Mouse (Mus musculus) heart, adult 2 months (tissue): ENCODE data around the gene Cib1. TPM values are rescaled to one million over a fixed set of nuclear protein-coding genes. Genes with fewer than 3 reads are reported as not detected.
A peak's percentile ranks its signal among the peaks of the same experiment; 100 is the strongest.

ENCODE experiments used
- DNase-seq, 2 experiments: peaks; one replicate each; pipeline ENCODE4 v3.0.0; 2021
- H3K27ac ChIP-seq: fragments of 200-600 bp; 2 replicates; pipeline ENCODE4 v1.8.1; 2022
- H3K27me3 ChIP-seq: fragments of 200-500 bp; 2 replicates; pipeline ENCODE4 v1.6.1; 2012; ENCODE audit warnings: mild to moderate bottlenecking, low read length, inconsistent platforms, mixed read lengths; ENCODE audit not compliant: control insufficient read depth, insufficient read depth
- H3K36me3 ChIP-seq: fragments of 200-500 bp; 2 replicates; pipeline ENCODE4 v1.6.1; 2012; ENCODE audit warnings: low read length, inconsistent platforms; ENCODE audit not compliant: control insufficient read depth, insufficient read depth
- H3K4me1 ChIP-seq: fragments of 200-500 bp; 2 replicates; pipeline ENCODE4 v1.6.1; 2011; ENCODE audit warnings: low read length; ENCODE audit not compliant: control insufficient read depth, insufficient read depth
- H3K4me3 ChIP-seq: fragments of 200-600 bp; 2 replicates; pipeline ENCODE4 v1.8.1; 2022
- H3K79me2 ChIP-seq: fragments of 200-500 bp; replicated peaks from 2 replicates; pipeline ENCODE4 v1.6.1; 2012; ENCODE audit warnings: mild to moderate bottlenecking, inconsistent platforms, low read length, moderate library complexity, mixed read lengths; ENCODE audit not compliant: control insufficient read depth, insufficient read depth
- H3K9ac ChIP-seq: fragments of 200-500 bp; 2 replicates; pipeline ENCODE4 v1.6.1; 2012; ENCODE audit warnings: low read depth, mild to moderate bottlenecking, control low read depth, inconsistent platforms, low read length, mixed read lengths
- CTCF ChIP-seq: fragments of 200-600 bp; IDR thresholded peaks from 2 replicates; pipeline ENCODE4 v1.8.1; 2022; ENCODE audit warnings: antibody characterized with exemption, mild to moderate bottlenecking, moderate library complexity
- EP300 ChIP-seq: fragments of 200-500 bp; IDR thresholded peaks from 2 replicates; pipeline ENCODE4 v1.6.1; 2011; ENCODE audit warnings: low read depth, low read length, control low read depth; ENCODE audit not compliant: insufficient read depth
- POLR2A ChIP-seq: fragments of 200-500 bp; IDR thresholded peaks from 2 replicates; pipeline ENCODE4 v1.6.1; 2011; ENCODE audit warnings: mild to moderate bottlenecking, low read depth, low read length, control low read depth; ENCODE audit not compliant: insufficient read depth
- WGBS: fragments of 180-500 bp; shearing (Covaris S2); methylation state at CpG from one replicate; pipeline ENCODE4 v1.1.7; 2018; 5-methylcytosine and 5-hydroxymethylcytosine counted together
- intact Hi-C: fragments of 180-260 bp; cut with DNase I; formaldehyde crosslinking; loops from one replicate; pipeline ENCODE4 v1.15.1; 2025
- polyA plus RNA-seq: library from polyadenylated mRNA; depleted of rRNA; stranded (reverse); fragments of >200 nt; gene quantifications from 2 replicates; pipeline ENCODE4 v1.2.3, GENCODE M21; 2012
- total RNA-seq, 2 experiments: library from RNA; stranded (reverse); gene quantifications; 2 replicates each; pipeline ENCODE4 v1.2.3; 2021

Gene Cib1
- total and polyA plus RNA-seq, 3 experiments: 14.1 to 38.4 (median 16.1) TPM

DNA sequence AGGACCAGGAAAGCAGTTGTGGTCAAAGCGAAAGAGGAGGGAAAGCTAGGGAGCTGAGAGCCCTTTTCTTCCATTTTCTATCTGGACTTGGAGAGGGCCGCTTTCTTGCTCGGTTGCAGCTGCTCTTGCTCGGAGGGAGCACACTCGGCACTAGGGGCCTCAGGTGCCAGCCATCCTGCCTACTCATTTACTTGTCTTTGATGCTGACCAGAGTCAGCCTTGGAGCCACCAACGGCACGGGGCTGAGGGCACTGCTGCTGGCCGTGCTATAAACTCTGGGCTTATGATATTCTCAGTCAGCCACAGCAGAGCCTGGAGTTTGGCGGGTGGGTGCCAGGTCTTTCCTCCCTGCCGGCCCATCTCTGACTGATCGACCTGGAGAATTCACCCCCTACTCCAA lies 33.8 kb downstream of the Cib1 start:
- DNase-seq: no peak

DNA sequence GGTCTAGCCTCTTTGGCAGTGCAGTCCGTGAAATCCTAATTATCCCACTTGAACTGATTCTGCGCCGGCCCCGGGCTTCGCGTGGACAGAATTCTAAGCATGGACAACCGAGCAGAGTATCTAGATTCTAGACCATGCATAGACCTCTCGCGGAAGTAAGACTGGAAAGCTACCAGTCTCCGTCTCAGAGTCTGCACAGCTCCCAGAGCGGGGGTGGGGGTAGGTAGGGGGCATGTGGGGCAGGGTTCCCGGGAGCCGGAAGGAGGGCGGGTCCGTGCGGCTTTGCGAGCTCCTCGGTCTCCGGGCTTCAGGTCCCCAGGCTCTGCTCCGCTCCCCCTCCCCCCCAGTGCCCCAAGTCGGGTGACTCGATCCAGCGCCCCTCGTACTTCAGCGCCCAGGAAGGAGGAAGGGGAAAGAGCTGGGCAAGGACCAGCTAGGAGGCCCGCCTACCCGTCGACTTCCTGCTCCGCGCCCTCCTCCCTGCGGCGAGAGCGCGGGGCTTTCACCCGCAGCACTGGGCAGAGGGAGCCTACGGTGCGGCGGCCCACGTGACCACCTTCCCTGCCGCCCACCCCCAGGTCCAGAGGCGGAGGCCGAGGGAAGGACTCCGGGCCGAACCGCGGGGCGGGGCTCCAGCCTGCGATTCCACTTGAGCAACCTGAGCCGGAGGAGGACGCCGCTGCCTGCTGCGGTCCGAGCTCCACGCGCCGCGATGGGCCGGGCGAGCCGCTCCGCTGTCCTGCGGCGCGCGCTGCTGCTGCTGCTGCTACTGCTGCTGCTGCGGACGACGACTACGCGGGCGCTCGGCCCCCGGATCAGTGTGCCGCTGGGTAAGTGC lies 34.5 kb downstream of the Cib1 start:
- peak overlapping the region; percentile 75 for H3K27ac ChIP-seq
- TF ChIP-seq POLR2A (no peak), EP300 (no peak), CTCF (no peak)
- WGBS: 2% methylated on average over 72 of the region's 74 CpGs
- H3K4me1 ChIP-seq: peaks cover 9% of the 10 kb centered on the region; the same call in 1 of the 2 replicates
- intact Hi-C loops: loop anchor here (2.0 kb wide), 1 partner anchor 17 kb away; no protein-coding TSS in a partner anchor
- peak overlapping the region; percentile 85 for H3K4me3 ChIP-seq
- DNase-seq: peak; percentile 84 to 87
- H3K36me3 ChIP-seq: no peaks in the 10 kb centered on the region
- no peaks in the 10 kb centered on the region for H3K79me2 ChIP-seq
- no peaks in the 10 kb centered on the region for H3K27me3 ChIP-seq
- H3K9ac ChIP-seq: peak overlapping the region; percentile 81

More for the DNA sequence above, 33.8 kb downstream of the Cib1 start:
- intact Hi-C loops: loop anchor here (2.0 kb wide), 1 partner anchor 16 kb away; no protein-coding TSS in a partner anchor
- WGBS: 11% methylated on average over 11 of the region's 11 CpGs
- Histone ChIP-seq H3K36me3 (no peaks in the 10 kb centered on the region), H3K4me1 (peaks cover 9% of the 10 kb centered on the region; the same call in 1 of the 2 replicates), H3K4me3 (peak overlapping the region; percentile 85), H3K9ac (peak overlapping the region; percentile 81), H3K27me3 (no peaks in the 10 kb centered on the region), H3K27ac (peak overlapping the region; percentile 75), H3K79me2 (no peaks in the 10 kb centered on the region)
- TF ChIP-seq EP300 (no peak), POLR2A (no peak), CTCF (no peak)

GRCm38 (mm10) chr7:80197371-80197770 lies 35.2 kb downstream of the Cib1 start:
- peaks cover 7% of the 10 kb centered on the region; the same call in 1 of the 2 replicates for H3K4me1 ChIP-seq
- H3K4me3 ChIP-seq: peak overlapping the region; percentile 85; the same call in 1 of the 2 replicates
- intact Hi-C loops: no loop called here
- H3K36me3 ChIP-seq: no peaks in the 10 kb centered on the region
- TF ChIP-seq POLR2A: no peak
- no peak for TF ChIP-seq CTCF
- TF ChIP-seq EP300: no peak
- 45% methylated on average over 4 of the region's 4 CpGs for WGBS
- H3K79me2 ChIP-seq: no peaks in the 10 kb centered on the region
- H3K27me3 ChIP-seq: no peaks in the 10 kb centered on the region
- no peak overlapping the region for H3K27ac ChIP-seq
- no peak overlapping the region for H3K9ac ChIP-seq
- no peak for DNase-seq

- Histone ChIP-seq H3K79me2 (no peaks in the 10 kb centered on the region), H3K4me3 (no peak overlapping the region), H3K4me1 (peaks cover 6% of the 10 kb centered on the region), H3K27ac (no peak overlapping the region), H3K36me3 (no peaks in the 10 kb centered on the region), H3K9ac (no peak overlapping the region), H3K27me3 (no peaks in the 10 kb centered on the region)
- DNase-seq: no peak
- no peak for TF ChIP-seq EP300
- no peak for TF ChIP-seq CTCF
- TF ChIP-seq POLR2A: no peak
- intact Hi-C loops: no loop called here
- 82% methylated on average over 10 of the region's 11 CpGs for WGBS
Measured at GRCm38 (mm10) chr7:80195576-80196263, 36.9 kb downstream of the Cib1 start.

DNA sequence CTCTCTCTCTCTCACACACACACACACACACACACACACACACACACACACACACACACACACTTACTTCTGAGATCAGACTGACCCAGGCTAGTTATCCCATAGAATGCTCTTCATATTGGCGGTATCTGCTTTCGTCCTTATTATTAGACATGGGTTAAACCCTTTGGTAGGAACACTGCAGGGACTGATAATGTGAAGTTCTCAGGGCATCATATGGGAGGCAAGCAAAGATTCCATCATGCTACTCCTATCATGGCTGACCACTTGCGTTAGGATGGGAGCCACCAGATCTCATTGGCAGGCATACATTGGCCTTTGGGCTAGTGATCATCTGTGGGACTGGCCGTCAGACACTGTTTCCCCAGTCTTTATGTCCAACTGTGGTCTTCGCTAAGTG lies 37.5 kb downstream of the Cib1 start:
- intact Hi-C loops: no loop called here
- Histone ChIP-seq H3K79me2 (no peaks in the 10 kb centered on the region), H3K4me3 (no peak overlapping the region), H3K27me3 (no peaks in the 10 kb centered on the region), H3K4me1 (peaks cover 6% of the 10 kb centered on the region), H3K9ac (no peak overlapping the region), H3K36me3 (no peaks in the 10 kb centered on the region), H3K27ac (no peak overlapping the region)
- TF ChIP-seq EP300: no peak
- DNase-seq: no peak
- 93% methylated on average over 5 of the region's 5 CpGs for WGBS
